Mouse (Mus musculus) thymus, adult 2 months (tissue): Measurements from ENCODE around the gene Kpna4.

ENCODE experiments used
- CTCF ChIP-seq: fragments of 200-500 bp; IDR thresholded peaks from 2 replicates; pipeline ENCODE4 v1.5.1; 2012; ENCODE audit warnings: mild to moderate bottlenecking, control low read depth, low read length, moderate library complexity, borderline replicate concordance; ENCODE audit not compliant: control insufficient read depth, poor library complexity, insufficient read depth; ENCODE audit errors: extremely low read depth
- POLR2A ChIP-seq: fragments of 200-500 bp; IDR thresholded peaks from 2 replicates; pipeline ENCODE4 v1.6.1; 2012; ENCODE audit warnings: mild to moderate bottlenecking, low read length, control low read depth, moderate library complexity; ENCODE audit not compliant: control insufficient read depth, poor library complexity, insufficient read depth; ENCODE audit errors: extremely low read depth

- TF ChIP-seq CTCF: no peak
- no peak for TF ChIP-seq POLR2A
Measured at GRCm38 (mm10) chr3:69127693-69128092, 780 bp upstream of the Kpna4 start.
